Mouse (Mus musculus): ENCODE measurements at regions not wholly inside any gene's neighbourhood (a gene's known extent, or its start where the extent isn't known, plus 50 kb on each side); places are given as distances from the start of the nearest gene placed in this dataset.

- DNase-seq (ENCODE audit: low read depth, low spot score), result peak; percentile 17
Observed at GRCm38 (mm10) chr14:71231223-71231815, 631.7 kb upstream of the Fam160b2 start.

- peak; percentile 45 for DNase-seq (ENCODE audit: low read depth, low spot score)
Observed at GRCm38 (mm10) chr14:71230484-71231188, 631.0 kb upstream of the Fam160b2 start.

GRCm38 (mm10) chr14:71229955-71230354, 630.3 kb upstream of the Fam160b2 start:
- DNase-seq (ENCODE audit: low read depth, low spot score), result no peak

GRCm38 (mm10) chr14:71228894-71229446, 629.3 kb upstream of the Fam160b2 start:
- DNase-seq (ENCODE audit: low read depth, low spot score), result no peak

GRCm38 (mm10) chr14:71217041-71217440, 617.4 kb upstream of the Fam160b2 start:
- no peak for DNase-seq (ENCODE audit: low read depth, low spot score)

GRCm38 (mm10) chr14:71211359-71211978, 611.8 kb upstream of the Fam160b2 start:
- DNase-seq (ENCODE audit: low read depth, low spot score), result peak; percentile 59

- no peak for DNase-seq (ENCODE audit: low read depth, low spot score)
Observed at GRCm38 (mm10) chr14:71203459-71203858, 603.8 kb upstream of the Fam160b2 start.

- no peak for DNase-seq (ENCODE audit: low read depth, low spot score)
Observed at GRCm38 (mm10) chr14:71200917-71201316, 601.3 kb upstream of the Fam160b2 start.

- peak; percentile 62 for DNase-seq (ENCODE audit: low read depth, low spot score)
Observed at GRCm38 (mm10) chr14:71199178-71199879, 599.7 kb upstream of the Fam160b2 start.

- DNase-seq (ENCODE audit: low read depth, low spot score), result no peak
Observed at GRCm38 (mm10) chr14:71194219-71194618, 594.6 kb upstream of the Fam160b2 start.

- no peak for DNase-seq (ENCODE audit: low read depth, low spot score)
Observed at GRCm38 (mm10) chr14:71192486-71192885, 592.9 kb upstream of the Fam160b2 start.

GRCm38 (mm10) chr14:71189360-71189759, 589.7 kb upstream of the Fam160b2 start:
- DNase-seq (ENCODE audit: low read depth, low spot score), result no peak

GRCm38 (mm10) chr14:71177341-71177740, 577.7 kb upstream of the Fam160b2 start:
- peak; percentile 22 for DNase-seq (ENCODE audit: low read depth, low spot score)

GRCm38 (mm10) chr14:71174175-71174574, 574.5 kb upstream of the Fam160b2 start:
- peak; percentile 50 for DNase-seq (ENCODE audit: low read depth, low spot score)

GRCm38 (mm10) chr14:71159556-71159955, 559.9 kb upstream of the Fam160b2 start:
- DNase-seq (ENCODE audit: low read depth, low spot score), result no peak

- no peak for DNase-seq (ENCODE audit: low read depth, low spot score)
Observed at GRCm38 (mm10) chr14:71142465-71142864, 542.8 kb upstream of the Fam160b2 start.

GRCm38 (mm10) chr14:71129771-71130211, 530.2 kb upstream of the Fam160b2 start:
- no peak for DNase-seq (ENCODE audit: low read depth, low spot score)

- DNase-seq (ENCODE audit: low read depth, low spot score), result peak; percentile 93
Observed at GRCm38 (mm10) chr14:71128495-71128894, 528.9 kb upstream of the Fam160b2 start.

- no peak for DNase-seq (ENCODE audit: low read depth, low spot score)
Observed at GRCm38 (mm10) chr14:71118681-71119080, 519.0 kb upstream of the Fam160b2 start.

- DNase-seq (ENCODE audit: low read depth, low spot score), result no peak
Observed at GRCm38 (mm10) chr14:71115798-71116432, 516.3 kb upstream of the Fam160b2 start.

GRCm38 (mm10) chr14:71115095-71115797, 515.6 kb upstream of the Fam160b2 start:
- DNase-seq (ENCODE audit: low read depth, low spot score), result no peak

All from 3T3-L1 (cell line).